Mouse (Mus musculus) embryo, embryonic 10.5 days (tissue): ENCODE measurements at regions not wholly inside any gene's neighbourhood (a gene's known extent, or its start where the extent isn't known, plus 50 kb on each side); places are given as distances from the start of the nearest gene placed in this dataset.
A peak's percentile ranks its signal among the peaks of the same experiment; 100 is the strongest.

ENCODE experiments used
- DNase-seq: peaks from one replicate; pipeline ENCODE4 v3.0.0-alpha.2; 2015; ENCODE audit warnings: low spot score

DNA sequence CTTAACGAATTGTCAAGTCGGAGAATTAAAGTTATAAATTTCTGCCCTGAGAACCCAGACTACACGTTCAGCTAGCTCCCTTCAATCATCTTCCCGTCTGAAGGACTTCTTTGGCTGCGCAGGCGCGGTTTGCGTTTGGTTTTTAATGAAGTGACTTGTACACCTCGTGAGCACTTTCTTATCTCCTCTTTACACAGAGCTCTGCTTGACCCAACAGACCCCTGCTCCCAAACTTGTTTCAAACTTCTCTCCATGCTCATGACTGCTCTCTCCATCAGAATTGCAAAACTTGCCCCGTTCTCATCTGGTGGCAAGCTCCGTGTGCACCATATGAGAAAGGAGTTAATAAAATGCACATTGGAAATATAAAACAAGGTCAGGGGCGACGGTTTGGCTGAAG lies 257.2 kb upstream of the Nt5e start:
- DNase-seq: no peak

DNA sequence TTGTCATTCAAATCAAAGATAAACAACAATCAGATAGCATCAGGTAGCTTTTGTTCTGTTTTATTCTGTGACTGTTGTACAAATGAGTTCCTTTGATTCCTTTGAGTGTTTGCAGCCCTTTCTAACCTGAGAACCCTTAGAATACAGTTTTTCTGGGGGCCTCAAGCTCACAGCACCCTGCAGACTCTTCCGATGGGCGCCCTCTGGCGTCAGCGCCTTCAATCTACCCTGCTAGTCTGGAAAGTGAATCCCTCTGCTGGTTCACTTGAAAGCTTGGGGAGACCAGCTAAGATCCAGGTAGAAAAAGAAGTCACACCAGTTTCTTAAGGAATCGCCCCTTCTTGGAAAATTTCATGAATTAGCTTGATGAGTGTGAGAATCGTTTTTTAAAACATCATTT lies 253.8 kb upstream of the Nt5e start:
- peak; percentile 73 for DNase-seq

DNA sequence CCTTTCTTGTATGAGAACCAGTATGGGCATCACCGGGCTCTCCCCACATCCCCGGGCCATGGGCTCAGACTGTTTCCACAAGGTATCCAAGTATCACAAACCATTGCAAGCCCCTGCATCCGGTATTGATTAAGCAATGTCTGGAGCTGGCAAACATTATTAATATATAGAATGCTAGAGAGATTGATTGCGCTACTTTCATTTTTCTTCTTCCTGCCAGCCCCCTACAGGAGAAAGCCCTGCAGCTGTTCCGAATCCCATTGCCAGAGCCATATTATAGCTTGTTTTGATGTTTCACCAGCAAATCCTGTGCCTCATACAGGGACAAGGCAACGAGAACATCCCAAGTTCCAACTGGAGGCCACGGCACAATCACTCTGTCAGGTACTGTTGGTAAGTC lies 253.4 kb upstream of the Nt5e start:
- DNase-seq: no peak

DNA sequence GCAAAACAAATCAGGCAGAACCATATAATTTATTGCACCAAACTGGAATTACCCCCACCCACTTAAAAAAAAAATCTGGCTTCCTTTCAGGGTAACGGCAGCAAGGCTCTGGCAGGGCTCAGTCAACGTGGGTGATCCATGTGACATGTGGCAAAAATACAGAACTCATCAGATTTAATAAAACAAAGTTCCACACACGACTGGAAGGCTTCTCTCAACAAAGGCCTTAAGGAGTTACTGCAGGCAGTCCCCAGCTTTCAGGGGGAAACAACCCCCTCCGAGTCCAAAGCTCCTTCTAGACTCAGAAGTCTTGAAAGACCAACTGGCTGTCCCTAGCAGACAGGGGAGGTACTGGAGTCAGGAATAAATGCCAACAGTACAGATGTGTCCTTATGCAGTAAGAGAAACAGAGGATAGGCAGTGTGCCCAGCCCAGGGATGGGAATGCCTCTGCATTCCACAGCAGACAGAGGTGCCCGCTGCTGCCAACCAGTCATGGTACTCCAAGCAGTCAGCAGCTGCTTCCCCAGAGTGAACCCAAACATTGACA lies 244.0 kb upstream of the Nt5e start:
- no peak for DNase-seq

DNA sequence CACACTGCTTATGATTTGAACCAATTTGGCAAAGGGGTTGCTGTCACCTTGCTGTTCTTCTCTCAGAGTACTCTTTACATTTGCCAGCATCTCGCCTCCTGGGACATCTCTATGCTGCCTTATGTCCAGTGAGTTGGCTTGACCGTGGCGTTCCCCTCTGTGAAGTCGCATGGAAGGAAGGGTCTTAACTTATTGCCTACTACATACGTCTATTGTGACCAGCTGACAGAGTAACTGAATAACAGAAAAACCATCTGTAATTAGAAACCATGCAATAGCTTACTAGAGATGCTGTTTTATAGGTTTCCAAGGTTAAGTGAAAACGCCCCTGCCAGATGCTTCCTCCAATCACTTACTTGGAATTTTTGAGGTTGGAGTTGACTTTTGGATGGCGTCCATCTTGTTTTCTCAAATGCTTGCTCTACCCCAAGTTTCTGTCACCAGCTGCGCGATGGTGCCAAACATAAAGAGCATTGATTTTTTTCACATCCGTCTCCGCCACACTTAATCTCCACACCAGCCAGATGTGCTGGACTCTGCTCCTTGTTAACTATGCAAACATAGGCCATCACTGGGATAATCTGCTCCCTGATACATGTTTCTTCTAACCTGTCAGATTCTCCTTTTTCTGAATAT lies 241.7 kb upstream of the Nt5e start:
- DNase-seq: no peak

DNA sequence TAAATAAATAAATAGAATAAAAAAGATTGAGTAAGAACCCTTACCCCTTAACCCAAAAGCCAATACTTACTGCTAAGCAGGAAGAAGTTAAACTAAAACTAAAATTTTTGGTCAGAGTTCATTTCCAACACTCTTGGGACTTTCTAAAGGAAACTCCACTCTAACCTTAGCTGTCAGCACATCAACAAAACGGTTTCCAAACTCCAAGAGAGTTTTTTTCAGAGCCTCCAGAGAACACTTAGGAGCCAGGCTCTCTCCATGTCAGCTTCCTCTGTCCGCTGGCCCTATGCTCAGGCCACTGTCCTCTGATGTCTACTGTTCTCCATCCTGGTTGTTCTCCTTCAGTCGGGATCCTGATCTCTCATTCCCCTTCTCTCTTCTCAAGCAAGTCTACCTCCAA lies 241.1 kb upstream of the Nt5e start:
- no peak for DNase-seq

DNA sequence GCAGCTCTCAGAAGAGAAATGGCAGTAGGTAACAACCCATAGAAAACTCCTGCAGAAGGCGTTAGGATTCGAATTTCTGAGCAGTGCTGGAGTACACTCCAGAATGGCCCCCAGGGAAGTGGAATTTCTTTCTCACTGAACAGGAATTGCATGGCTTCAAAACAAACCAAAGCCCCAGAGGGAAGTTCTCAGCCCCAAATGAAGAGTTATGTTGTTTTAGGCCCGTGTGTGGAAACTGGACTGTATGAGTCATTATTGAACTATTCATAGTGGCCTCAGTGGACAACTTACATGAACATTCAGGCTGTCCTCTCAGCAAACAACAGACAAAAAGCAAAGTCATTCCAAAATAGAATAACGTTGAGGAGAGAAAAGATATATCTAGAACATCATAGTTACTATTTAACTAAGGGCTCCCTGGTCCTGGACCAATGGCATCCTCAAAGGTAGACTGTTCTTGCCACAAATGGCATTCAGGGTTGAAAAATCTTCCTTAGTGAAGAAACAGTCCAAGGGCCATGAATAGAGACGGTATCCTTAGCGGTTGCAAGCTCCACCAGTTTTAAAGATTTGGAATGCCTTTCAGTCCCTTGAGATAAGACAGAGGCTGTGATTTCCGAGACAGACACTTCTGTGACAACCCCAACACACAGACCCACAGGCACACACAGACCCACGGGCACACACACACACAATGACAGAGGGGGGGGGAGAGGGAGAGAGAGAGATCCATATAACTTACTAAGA lies 235.0 kb upstream of the Nt5e start:
- DNase-seq: no peak

DNA sequence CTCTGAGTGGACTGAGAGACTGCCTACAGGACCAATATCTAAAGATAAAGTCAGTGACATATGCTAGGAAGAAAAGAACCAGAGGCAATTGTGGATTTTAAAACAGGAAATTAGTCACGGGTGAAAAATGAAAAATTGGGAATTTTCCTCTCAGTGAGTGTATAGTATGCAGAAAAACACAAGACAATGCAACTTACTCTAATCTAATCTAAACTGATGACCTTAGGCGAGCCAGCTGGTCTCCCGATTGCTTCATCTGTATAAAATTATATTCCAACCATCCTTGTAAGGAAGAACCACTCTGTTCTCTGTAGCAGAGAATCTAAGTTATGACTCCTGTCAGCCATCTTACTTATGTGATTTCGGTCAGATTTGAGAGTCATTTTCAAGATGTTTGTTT lies 234.4 kb upstream of the Nt5e start:
- no peak for DNase-seq

DNA sequence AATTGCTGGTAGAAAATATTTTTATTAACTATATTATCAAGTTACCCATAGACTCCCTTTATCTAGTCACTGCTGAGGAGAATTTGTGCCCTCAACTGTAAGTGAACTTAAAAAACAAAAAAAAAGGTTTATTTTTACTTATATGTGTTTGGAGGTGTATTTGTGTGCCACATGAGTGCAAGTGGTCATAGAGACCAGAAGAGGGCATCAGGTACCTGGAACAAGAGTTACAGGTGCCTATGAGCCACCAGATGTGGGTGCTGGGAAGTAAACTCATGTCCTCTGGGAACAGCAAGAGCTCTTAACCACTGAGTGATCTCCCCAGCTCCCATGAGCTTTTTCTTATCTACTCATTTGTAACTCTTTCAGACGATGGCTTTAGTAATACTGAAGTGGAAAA lies 213.9 kb upstream of the Nt5e start:
- no peak for DNase-seq

DNA sequence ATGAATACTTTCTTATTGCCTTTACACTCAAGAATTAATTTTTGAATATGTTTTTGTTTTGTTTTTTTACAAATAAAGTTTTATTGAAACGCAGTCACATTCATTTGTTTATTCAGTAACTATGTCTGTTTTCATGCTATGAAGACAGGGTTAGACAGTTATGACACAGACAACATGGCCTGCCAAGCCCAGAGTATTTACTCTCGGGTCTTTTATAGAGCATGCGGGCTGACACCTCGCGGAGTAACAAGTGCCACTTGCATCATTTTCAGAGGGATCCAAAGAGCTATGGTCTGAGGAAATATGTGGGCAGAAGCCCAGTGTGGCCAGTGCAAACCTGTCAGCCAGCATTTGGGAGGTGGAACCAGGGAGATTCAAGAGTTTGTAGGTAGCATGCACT lies 206.5 kb upstream of the Nt5e start:
- no peak for DNase-seq

DNA sequence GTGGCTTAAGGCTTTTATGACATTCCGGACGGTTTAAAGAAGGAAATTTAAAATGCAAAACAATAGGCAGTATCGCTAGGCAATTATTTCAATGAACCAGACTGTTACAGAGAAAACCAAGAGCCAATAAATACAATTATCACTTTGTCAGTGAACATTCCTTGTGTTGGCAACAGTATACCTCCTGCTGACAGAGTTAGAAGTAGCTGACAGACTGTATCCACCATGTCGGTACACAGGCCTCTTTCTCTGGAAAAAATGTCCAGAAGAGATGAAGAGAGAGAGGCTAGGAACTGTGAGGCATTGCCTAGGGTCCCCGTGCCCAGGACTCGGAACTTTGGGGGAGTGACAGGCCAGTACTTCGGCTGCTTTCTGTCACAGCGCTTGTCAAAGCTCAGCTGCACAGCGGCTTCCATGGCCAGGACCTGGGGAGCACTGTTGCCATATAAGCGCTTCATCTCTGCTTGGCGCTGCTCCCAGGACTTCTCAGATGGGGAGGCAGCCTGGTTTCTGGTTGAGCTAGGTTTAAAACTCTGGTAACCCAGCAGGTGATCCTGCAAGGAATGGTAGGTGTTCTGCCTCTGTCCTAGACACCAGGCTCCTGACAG lies 205.9 kb upstream of the Nt5e start:
- no peak for DNase-seq

DNA sequence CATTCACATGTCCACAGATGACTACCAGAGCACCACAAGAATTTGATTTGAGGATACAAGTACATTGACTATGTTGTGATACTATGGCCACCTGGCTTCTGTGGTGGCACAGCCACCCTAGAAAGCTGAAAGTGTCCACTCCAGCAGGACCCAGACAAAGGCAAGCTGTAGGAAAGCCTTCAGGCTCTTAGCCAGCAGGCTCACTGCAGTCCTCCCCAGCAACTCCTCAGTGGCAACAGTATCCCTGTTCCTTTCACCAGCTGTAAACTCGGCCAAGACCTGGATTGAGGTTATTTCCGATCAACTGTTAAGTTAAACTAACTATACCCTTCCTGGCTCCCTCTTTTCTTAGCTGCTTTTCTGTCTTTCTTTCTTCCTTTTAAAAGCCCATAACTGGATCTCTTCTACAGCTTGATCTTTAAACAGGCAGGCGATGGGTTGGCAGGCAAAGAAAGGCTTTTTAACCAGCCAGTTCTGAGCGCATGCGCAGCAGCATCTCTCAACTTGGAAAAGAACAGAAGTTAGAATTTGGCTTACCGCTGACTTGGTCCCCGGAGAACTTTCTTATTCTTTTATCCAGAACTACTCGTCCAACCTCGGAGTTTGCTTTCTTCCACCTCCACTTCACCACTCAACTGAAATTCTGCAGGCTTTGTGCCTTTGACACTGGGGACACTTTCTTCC lies 202.5 kb upstream of the Nt5e start:
- DNase-seq: no peak

DNA sequence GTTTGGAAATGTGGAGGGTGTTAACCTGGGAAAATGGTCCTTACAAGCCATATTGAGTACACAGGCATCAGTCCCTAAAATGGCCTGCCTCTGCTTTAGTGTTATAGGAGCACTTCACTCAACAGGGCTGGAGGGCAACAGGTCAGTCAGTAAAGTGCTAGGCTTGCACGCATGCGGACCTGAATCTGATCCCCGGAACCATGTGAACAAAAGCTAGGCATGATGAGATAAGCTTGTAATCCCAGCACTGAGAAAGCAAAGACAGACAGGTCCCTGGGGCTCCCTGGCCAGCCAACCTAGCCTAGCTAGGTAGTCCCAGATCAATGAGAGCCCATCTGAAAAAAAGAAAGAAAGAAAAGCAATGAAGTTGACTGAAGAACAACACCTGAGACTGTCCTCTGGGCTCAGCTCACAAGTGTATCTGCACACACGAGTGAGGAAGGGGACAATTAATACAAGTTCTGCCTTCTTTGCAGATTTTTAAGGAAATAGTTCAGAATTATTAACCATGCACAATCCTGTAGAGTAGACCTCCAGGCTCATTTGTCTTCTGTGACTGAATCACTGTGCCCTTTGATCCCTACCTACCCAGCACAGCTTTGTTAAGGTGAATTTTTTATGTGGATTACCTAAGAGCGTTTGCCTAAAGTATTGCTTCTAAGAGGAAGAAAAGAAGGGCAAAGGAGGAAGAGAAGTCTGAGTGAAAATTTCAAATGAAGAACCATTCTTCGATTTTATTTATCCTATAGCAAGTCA lies 163.8 kb upstream of the Nt5e start:
- no peak for DNase-seq

DNA sequence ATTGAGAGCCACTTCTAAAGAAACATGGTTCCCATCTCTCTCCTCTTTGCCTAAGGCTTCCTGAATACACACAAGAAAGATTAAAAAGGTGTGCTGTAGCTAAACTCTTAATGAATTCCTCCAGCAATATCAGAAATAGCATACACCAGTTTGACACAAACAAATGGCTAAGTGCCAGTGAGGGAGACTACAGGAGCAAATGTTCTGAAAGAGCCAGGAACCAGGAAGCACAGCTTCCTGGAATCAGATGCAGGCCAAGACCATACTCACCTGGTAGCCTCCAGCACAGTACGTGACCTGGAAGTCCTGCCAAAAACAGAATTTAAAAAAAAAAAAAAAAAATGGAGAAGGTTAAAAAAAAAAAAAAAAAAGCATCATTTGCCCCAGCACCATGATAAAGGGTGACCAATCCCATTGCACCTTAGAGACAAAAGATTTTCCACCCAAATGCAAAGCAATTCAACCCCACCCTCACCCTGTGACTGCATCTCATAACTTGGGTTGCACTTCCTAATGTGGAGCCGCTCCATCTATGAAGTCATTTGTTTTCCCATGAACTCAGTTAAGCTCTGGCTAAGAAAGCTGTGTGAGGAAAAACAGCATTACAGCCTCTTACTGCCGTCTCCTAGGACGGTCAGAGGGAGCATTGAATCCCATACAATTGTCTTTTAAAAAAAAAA lies 149.3 kb upstream of the Nt5e start:
- no peak for DNase-seq

DNA sequence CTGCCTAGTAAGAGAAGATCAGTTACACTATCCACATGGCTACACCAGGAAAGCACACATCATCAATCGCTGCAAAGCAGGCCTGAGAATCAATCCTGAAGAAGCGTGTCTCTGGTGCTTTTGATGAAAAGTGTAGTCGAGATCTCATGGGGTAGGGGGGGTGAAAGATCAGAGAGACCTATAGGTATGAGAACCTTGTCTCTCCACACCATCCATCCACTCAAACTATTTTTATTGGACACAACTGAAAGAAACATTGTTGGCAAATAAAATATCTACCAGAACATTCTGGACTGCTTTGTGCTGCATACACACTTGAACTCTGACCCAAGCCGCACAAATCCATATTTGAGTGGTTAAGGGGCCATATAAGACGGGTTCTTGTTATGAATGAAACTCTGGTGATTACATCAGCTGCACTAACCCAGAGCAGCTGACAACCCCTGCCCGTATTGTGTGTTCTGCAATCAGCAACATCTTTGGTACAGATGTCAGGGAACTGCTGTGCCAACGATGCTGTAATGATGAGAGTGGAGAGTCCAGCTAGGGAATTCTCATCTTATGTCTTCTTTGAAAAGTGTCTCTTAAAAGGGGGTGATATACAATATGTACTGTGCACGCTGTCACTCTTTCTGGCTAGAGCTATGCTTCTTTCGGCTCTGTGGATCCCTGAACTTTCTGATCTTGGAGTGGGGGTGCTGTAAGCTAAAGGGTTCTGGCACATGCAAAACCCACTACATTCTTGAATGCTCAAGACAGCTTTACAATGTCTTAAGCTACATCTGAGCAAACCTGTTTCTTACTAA lies 145.6 kb upstream of the Nt5e start:
- DNase-seq: no peak

DNA sequence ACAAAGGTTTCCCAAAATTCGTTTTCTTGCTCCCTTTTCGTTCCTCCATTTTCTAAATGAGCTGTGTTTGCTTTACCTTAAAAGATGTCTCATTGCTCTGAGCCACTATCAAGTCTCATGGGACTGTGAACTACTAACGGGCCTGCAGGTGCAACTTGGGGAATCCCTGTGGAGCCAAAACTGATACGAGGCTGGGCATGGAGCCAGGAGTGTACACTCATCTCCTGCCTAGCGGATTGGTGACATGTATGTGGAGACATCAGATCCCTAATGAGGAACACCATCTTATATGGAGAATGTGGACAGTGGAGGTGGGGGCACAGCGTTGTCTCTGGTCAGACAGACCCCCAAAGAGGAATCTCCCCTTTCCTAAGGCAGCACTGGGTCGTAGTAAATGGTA lies 119.6 kb upstream of the Nt5e start:
- DNase-seq: no peak

DNA sequence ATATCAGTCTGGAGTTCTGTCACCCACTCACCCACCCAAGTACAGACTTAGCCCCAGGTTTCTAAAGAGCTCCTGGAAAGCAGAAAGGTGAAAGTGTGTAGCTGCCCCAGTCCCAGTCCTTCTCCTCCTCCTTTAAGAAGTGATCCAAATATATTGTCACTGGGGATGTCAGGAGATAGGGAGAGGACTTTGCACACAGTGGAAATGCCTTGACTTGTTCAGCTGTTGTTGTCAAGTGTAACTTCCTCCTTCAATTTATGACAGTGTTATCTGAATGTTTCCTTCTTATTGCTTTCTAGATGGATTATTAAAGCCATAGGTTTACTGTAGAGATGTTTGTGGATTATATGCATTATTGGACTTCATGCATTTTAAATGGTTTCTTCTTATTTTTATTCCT lies 119.0 kb upstream of the Nt5e start:
- DNase-seq: no peak

DNA sequence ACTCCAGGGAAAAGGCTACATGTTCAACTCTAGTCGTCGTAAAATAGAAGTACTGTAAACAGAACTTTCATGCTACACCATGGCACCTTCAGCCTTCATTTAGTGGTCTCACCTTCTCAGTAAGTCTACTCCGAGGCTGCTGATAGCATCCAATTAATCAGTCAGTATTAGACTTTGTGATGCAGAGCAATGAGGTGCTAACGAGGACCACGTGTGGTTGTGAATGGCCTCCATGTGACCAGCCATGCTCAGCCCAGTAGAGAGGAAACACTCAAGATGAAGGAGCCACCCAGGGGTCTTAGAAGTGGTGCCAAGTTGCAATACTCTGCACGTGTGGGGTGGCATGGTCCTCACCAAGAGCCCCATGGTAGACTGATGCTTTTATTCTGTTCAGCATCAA lies 112.2 kb upstream of the Nt5e start:
- peak; percentile 13 for DNase-seq

DNA sequence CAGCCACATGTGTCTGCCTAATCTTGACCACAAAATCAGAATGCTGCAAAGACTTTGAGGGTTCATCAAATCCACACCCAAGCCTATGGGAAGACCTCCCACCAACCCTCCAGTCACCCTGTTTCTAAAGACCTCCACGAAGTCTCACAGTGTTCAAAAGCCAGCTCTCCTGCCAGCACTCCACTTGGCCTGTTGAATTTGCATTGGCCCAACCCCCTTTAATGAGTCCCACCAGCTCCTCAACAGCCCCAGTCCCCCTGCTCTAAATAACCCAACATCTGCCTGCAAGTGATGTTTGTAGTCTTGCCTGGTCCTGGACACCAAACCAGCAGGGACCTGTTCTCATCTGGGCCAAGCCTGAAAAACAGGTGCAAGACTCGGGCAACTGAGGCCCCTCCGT lies 106.6 kb upstream of the Nt5e start:
- no peak for DNase-seq

DNA sequence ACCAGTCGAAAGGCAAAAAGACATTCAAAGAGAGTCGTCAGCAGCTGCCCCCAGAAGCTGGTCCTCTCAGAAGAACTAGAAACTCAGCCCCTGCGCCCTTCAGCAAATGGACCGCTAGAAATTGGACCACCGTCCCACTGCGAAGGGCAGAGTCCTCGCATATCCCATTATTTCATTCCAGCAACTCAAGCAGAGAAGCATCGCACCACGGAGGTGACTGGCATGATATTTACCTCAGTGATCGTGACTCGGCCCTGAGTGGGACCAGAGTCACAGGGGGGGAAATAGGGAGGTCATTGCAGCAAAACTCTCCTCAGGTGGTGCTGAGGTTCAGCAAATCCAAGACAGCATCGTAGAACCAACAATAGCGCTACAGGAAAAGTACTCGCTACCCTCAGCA lies 105.7 kb upstream of the Nt5e start:
- no peak for DNase-seq
